Mouse (Mus musculus) heart, postnatal 14 days (tissue): ENCODE measurements around the gene Hoxa9. TPM values are rescaled to one million over a fixed set of nuclear protein-coding genes. Genes with fewer than 3 reads are reported as not detected.
A peak's percentile ranks its signal among the peaks of the same experiment; 100 is the strongest.

Experiments
- DNase-seq, 2 experiments: peaks; one replicate each; pipeline ENCODE4 v3.0.0; 2021 to 2022
- intact Hi-C: fragments of 180-260 bp; cut with DNase I; formaldehyde crosslinking; loops from one replicate; pipeline ENCODE4 v1.15.1; 2025
- total RNA-seq, 2 experiments: library from RNA; stranded (reverse); gene quantifications; 2 replicates each; pipeline ENCODE4 v1.2.3; 2021

The Hoxa9 gene
- total RNA-seq, 2 experiments from 2014 or later = not detected

GRCm38 (mm10) chr6:52220003-52220864 is 10.7 kb downstream of the Hoxa9 start:
- intact Hi-C loops = loop anchor here (2.0 to 10.0 kb wide), 3 partner anchors 348 to 835 kb away; no protein-coding TSS in a partner anchor
- no peak for DNase-seq

- DNase-seq = no peak
- intact Hi-C loops = no loop called here
Observed at GRCm38 (mm10) chr6:52219234-52219942, 11.5 kb downstream of the Hoxa9 start.

- DNase-seq = no peak
- intact Hi-C loops = no loop called here
Observed at GRCm38 (mm10) chr6:52218643-52219215, 12.2 kb downstream of the Hoxa9 start.

GRCm38 (mm10) chr6:52217895-52218642 is 12.8 kb downstream of the Hoxa9 start:
- intact Hi-C loops = no loop called here
- no peak for DNase-seq

- intact Hi-C loops = no loop called here
- DNase-seq = no peak
Observed at GRCm38 (mm10) chr6:52217459-52217768, 13.5 kb downstream of the Hoxa9 start.

GRCm38 (mm10) chr6:52216691-52217458 is 14.0 kb downstream of the Hoxa9 start:
- no peak for DNase-seq
- intact Hi-C loops = no loop called here

GRCm38 (mm10) chr6:52215771-52216535 is 14.9 kb downstream of the Hoxa9 start:
- DNase-seq = no peak
- intact Hi-C loops = no loop called here

- intact Hi-C loops = no loop called here
- DNase-seq = no peak
Observed at GRCm38 (mm10) chr6:52215070-52215469, 15.8 kb downstream of the Hoxa9 start.

GRCm38 (mm10) chr6:52214271-52214670 is 16.6 kb downstream of the Hoxa9 start:
- intact Hi-C loops = no loop called here
- no peak for DNase-seq

- intact Hi-C loops = no loop called here
- peak in 1 of 2 experiments; percentile 28 for DNase-seq
Observed at GRCm38 (mm10) chr6:52213119-52213986, 17.5 kb downstream of the Hoxa9 start, which contains the start of the genes Hoxa3 and Gm28308. TSS of gene Hoxa3 (minus strand) at chr6:52213336. TSS of gene Gm28308 (minus strand) at chr6:52213339.

GRCm38 (mm10) chr6:52212556-52213118 is 18.3 kb downstream of the Hoxa9 start:
- peak in 1 of 2 experiments; percentile 4 for DNase-seq
- intact Hi-C loops = no loop called here

- intact Hi-C loops = no loop called here
- DNase-seq = peak in 1 of 2 experiments; percentile 6
Observed at GRCm38 (mm10) chr6:52211961-52212360, 18.9 kb downstream of the Hoxa9 start.

- intact Hi-C loops = no loop called here
- peak; percentile 79 to 87 for DNase-seq
Observed at GRCm38 (mm10) chr6:52211170-52211935, 19.5 kb downstream of the Hoxa9 start.

GRCm38 (mm10) chr6:52209685-52210046 is 21.2 kb downstream of the Hoxa9 start:
- no peak for DNase-seq
- intact Hi-C loops = no loop called here

- intact Hi-C loops = no loop called here
- peak in 1 of 2 experiments; percentile 4 for DNase-seq
Observed at GRCm38 (mm10) chr6:52208868-52209684, 21.8 kb downstream of the Hoxa9 start.
